Mouse (Mus musculus) adrenal gland, postnatal 25 days (tissue): ENCODE data around the gene Dera. TPM values are rescaled to one million over a fixed set of nuclear protein-coding genes. Genes with fewer than 3 reads are reported as not detected.

Experiments
- DNase-seq: peaks from one replicate; pipeline ENCODE4 v3.0.0; 2021; ENCODE audit warnings: mixed read lengths
- total RNA-seq: library from RNA; stranded (reverse); gene quantifications from 2 replicates; pipeline ENCODE4 v1.2.3, GENCODE M21; 2021

Dera gene
- total RNA-seq, 1 experiment from 2014 or later: 30.0 TPM

- no peak for DNase-seq
Observed at GRCm38 (mm10) chr6:137887258-137887657, 132.9 kb downstream of the Dera start.

- DNase-seq: peak; percentile 2
Observed at GRCm38 (mm10) chr6:137897671-137898070, 143.3 kb downstream of the Dera start.

GRCm38 (mm10) chr6:137901255-137901654, 146.9 kb downstream of the Dera start:
- no peak for DNase-seq

Other genes starting within 250 kb of the Dera start
- gene Eps8, start 99.7 kb upstream of the Dera start, total RNA-seq: 29.3 and 44.1 TPM in 2 replicates
- gene Strap, start 19.5 kb upstream of the Dera start, total RNA-seq: 107 and 111 TPM in 2 replicates